Mouse (Mus musculus) embryonic facial prominence, embryonic 14.5 days (tissue): ENCODE measurements around the gene Psmc6. TPM values are rescaled to one million over a fixed set of nuclear protein-coding genes. Genes with fewer than 3 reads are reported as not detected.

Source experiments
- ATAC-seq: fragments of 200-750 bp; cut with Nextera tagmentation; 2 replicates; pipeline ENCODE4 v1.8.0; 2017; ENCODE audit warnings: low read depth, moderate number of reproducible peaks, moderate TSS enrichment
- DNase-seq: peaks from one replicate; pipeline ENCODE4 v3.0.0-alpha.2; 2015; ENCODE audit warnings: low spot score
- H3K27ac ChIP-seq: fragments of 300-500 bp; sonication (generic); replicated peaks from 2 replicates; pipeline ENCODE4 v1.5.1; 2014; ENCODE audit warnings: low read depth, mild to moderate bottlenecking, low read length, moderate library complexity
- H3K27me3 ChIP-seq: fragments of 300-500 bp; sonication (generic); replicated peaks from 2 replicates; pipeline ENCODE4 v1.6.1; 2014; ENCODE audit warnings: low read length; ENCODE audit not compliant: control insufficient read depth, insufficient read depth
- H3K36me3 ChIP-seq: fragments of 300-500 bp; sonication (generic); 2 replicates; pipeline ENCODE4 v1.6.1; 2014; ENCODE audit warnings: low read length, mixed read lengths; ENCODE audit not compliant: control insufficient read depth, insufficient read depth
- H3K4me1 ChIP-seq: fragments of 300-500 bp; sonication (generic); 2 replicates; pipeline ENCODE4 v1.6.1; 2014; ENCODE audit warnings: antibody characterized with exemption, low read length; ENCODE audit not compliant: control insufficient read depth, insufficient read depth
- H3K4me2 ChIP-seq: fragments of 300-500 bp; sonication (generic); 2 replicates; pipeline ENCODE4 v1.6.1; 2014; ENCODE audit warnings: low read depth, mild to moderate bottlenecking, low read length, moderate library complexity, mixed read lengths
- H3K4me3 ChIP-seq: fragments of 300-500 bp; sonication (generic); 2 replicates; pipeline ENCODE4 v1.5.1; 2014; ENCODE audit warnings: low read depth, mild to moderate bottlenecking, low read length
- H3K9ac ChIP-seq: fragments of 300-500 bp; sonication (generic); 2 replicates; pipeline ENCODE4 v1.6.1; 2014; ENCODE audit warnings: low read depth, mild to moderate bottlenecking, low read length, moderate library complexity, mixed read lengths
- H3K9me3 ChIP-seq: fragments of 300-500 bp; sonication (generic); 2 replicates; pipeline ENCODE4 v1.6.1; 2016; ENCODE audit warnings: low read length; ENCODE audit not compliant: control insufficient read depth
- WGBS: fragments of 180-500 bp; shearing (Covaris S2); extraction: QIAGEN DNeasy Blood & Tissue Kit; methylation state at CpG from one replicate; pipeline ENCODE4 v1.1.7; 2014; 5-methylcytosine and 5-hydroxymethylcytosine counted together
- polyA plus RNA-seq: library from polyadenylated mRNA; unstranded; fragments of >200 nt; fragmentation: Nextera tagmentation; extraction: Ambion mirVana; gene quantifications from 2 replicates; pipeline ENCODE4 v1.2.1, GENCODE M21; 2014

The Psmc6 gene
- 153 and 162 TPM in 2 replicates for polyA plus RNA-seq

DNA sequence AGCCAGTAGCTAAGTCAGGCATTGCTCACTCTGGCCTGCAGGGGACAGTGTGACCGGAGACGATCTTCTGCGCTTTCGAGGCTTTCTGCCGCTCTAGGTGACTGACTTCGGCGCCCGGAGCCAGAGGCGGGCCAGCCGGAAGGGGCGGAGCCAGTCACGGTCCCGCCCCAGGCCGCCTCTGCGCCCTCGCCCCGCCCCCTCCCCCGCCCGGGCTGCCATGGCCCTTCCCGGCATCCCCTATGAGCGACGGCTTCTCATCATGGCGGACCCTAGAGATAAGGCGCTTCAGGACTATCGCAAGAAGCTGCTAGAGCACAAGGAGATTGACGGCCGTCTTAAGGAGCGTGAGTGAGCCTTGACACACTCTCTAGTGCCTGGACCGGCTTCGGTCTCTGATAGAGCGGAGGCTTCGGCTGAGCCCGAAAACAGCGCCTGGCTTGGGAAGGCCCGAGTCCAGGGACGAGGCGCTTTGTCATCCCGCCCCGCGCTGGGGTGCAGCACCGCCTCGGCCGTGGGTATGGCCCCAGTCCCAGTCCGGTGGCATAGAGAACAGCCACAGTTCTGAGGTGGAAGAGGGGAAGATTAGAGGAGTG, at the start of gene Psmc6:
TSS of gene Psmc6 (plus strand) at position 200 of the 593 bp plus-strand sequence.
- peaks cover 27% of the 10 kb centered on the region for H3K36me3 ChIP-seq
- WGBS = under 1% methylated on average over 42 of the region's 44 CpGs
- no peaks in the 10 kb centered on the region; the same call in none of the 2 replicates for H3K4me1 ChIP-seq
- peak within 1 kb of the TSS; percentile 55 for H3K4me3 ChIP-seq
- peak within 1 kb of the TSS; percentile 71 for H3K27ac ChIP-seq
- no peaks in the 10 kb centered on the region for H3K27me3 ChIP-seq
- ATAC-seq (peak; percentile 97), DNase-seq (peak; percentile 97)
- peak within 1 kb of the TSS; percentile 80 for H3K9ac ChIP-seq
- H3K9me3 ChIP-seq = no peaks in the 10 kb centered on the region
- peak within 1 kb of the TSS; percentile 76 for H3K4me2 ChIP-seq

DNA sequence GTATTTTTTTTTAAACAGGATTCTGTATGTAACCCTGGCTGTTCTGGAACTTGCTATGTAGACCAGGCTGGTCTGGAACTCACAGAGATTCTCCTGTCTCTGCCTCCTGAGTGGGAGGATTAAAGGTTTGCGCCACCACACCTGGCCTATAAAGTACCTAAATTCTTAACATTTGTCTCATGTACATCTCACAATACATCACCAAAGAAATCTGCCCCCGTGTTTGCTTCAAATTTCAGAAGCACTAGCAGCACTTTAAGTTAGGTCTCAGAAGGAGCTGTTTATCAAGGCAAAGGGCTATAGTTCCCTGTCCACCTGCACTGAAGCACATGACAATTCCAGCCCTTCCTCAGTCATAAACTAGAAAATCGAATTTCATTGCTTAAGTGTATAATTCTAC, 47.5 kb upstream of the Psmc6 start:
- Histone ChIP-seq H3K27ac (no peak overlapping the region), H3K4me3 (no peak overlapping the region), H3K27me3 (no peaks in the 10 kb centered on the region), H3K36me3 (peaks cover 12% of the 10 kb centered on the region; the same call in 1 of the 2 replicates), H3K9me3 (no peaks in the 10 kb centered on the region), H3K4me1 (no peaks in the 10 kb centered on the region), H3K9ac (no peak overlapping the region), H3K4me2 (no peak overlapping the region)
- WGBS = 88% methylated on average over 3 of the region's 3 CpGs
- ATAC-seq = no peak
- DNase-seq = no peak

- Histone ChIP-seq H3K4me3 (no peak overlapping the region), H3K9me3 (no peaks in the 10 kb centered on the region), H3K27ac (no peak overlapping the region), H3K9ac (no peak overlapping the region), H3K27me3 (no peaks in the 10 kb centered on the region), H3K36me3 (peaks cover 49% of the 10 kb centered on the region), H3K4me2 (no peak overlapping the region), H3K4me1 (no peaks in the 10 kb centered on the region)
- 55% methylated on average over 4 of the region's 4 CpGs for WGBS
- DNase-seq (no peak), ATAC-seq (no peak)
Measured at GRCm38 (mm10) chr14:45291608-45292007, 38.0 kb upstream of the Psmc6 start.

- H3K9ac ChIP-seq = no peak overlapping the region
- H3K27me3 ChIP-seq = no peaks in the 10 kb centered on the region
- WGBS = 65% methylated on average over 4 of the region's 4 CpGs
- ATAC-seq = no peak
- H3K36me3 ChIP-seq = peaks cover 38% of the 10 kb centered on the region
- no peaks in the 10 kb centered on the region for H3K9me3 ChIP-seq
- no peak overlapping the region for H3K27ac ChIP-seq
- H3K4me1 ChIP-seq = no peaks in the 10 kb centered on the region
- no peak overlapping the region for H3K4me3 ChIP-seq
- DNase-seq = no peak
- H3K4me2 ChIP-seq = no peak overlapping the region
Measured at GRCm38 (mm10) chr14:45303939-45304338, 25.6 kb upstream of the Psmc6 start.

DNA sequence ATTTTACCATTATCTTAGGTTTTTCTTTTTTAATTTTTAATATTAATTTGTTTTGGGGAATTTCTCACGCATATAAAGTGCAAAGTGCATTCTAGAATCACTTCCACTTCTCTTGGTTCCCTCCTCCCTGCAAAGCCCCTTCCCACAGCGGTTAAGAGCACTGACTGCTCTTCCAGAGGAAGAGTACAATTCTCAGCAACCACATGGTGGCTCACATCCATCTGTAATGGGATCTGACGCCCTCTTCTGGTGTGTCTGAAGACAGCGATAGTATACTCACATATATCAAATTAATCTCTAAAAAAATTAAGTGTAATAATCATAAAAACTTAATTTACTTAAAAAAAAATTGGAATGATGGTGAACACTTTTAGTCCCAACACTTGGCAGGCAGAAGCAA, 25.2 kb upstream of the Psmc6 start:
- 71% methylated on average over 4 of the region's 4 CpGs for WGBS
- no peak overlapping the region for H3K9ac ChIP-seq
- ATAC-seq = no peak

GRCm38 (mm10) chr14:45305852-45306251, 23.7 kb upstream of the Psmc6 start:
- H3K4me3 ChIP-seq = no peak overlapping the region
- ATAC-seq (no peak), DNase-seq (no peak)
- WGBS = 90% methylated on average over 5 of the region's 5 CpGs
- no peak overlapping the region for H3K4me2 ChIP-seq
- H3K36me3 ChIP-seq = peaks cover 20% of the 10 kb centered on the region
- no peak overlapping the region for H3K9ac ChIP-seq
- H3K4me1 ChIP-seq = no peaks in the 10 kb centered on the region
- no peaks in the 10 kb centered on the region for H3K27me3 ChIP-seq
- H3K9me3 ChIP-seq = no peaks in the 10 kb centered on the region
- no peak overlapping the region for H3K27ac ChIP-seq

More for the DNA sequence above, 25.2 kb upstream of the Psmc6 start:
- Histone ChIP-seq H3K27me3 (no peaks in the 10 kb centered on the region), H3K4me2 (no peak overlapping the region), H3K9me3 (no peaks in the 10 kb centered on the region), H3K4me3 (no peak overlapping the region), H3K4me1 (no peaks in the 10 kb centered on the region), H3K27ac (no peak overlapping the region), H3K36me3 (peaks cover 33% of the 10 kb centered on the region)
- DNase-seq = no peak

DNA sequence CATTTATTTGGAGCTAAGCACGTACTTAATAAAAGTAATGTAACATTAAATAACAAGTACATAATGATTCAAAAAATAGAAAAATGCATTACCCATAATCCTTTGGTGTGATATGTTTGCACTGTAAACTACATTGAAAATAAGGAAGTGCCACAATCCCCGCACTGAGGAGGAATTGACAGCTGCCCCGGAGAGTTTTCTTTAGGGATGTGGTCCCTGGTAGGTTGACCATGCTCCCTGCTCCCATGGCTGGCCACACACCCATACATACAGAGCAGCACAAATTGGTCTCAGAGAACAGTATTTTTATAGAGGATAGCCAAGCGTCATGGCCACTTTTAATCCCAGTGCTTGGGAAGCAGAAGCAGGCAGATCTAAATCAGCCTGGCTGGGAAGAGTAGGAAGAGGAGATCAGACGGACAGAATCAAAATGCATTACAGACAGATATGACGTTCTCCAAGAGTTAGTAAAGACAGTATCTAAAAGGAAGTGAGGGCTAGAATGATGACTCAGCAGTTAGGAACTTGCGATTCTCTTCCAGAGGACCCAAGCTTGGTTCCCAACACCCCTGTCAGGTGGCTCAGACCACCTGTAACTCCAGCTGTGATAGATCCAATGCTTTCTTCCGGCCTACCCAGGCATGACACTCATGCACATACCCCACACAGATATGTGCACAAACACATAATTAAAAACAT, 21.8 kb upstream of the Psmc6 start:
- H3K27ac ChIP-seq = no peak overlapping the region
- H3K4me2 ChIP-seq = no peak overlapping the region
- H3K36me3 ChIP-seq = peaks cover 9% of the 10 kb centered on the region; the same call in 1 of the 2 replicates
- no peaks in the 10 kb centered on the region for H3K9me3 ChIP-seq
- no peak for DNase-seq
- H3K4me3 ChIP-seq = no peak overlapping the region
- no peak for ATAC-seq
- WGBS = 92% methylated on average over 8 of the region's 8 CpGs
- H3K27me3 ChIP-seq = no peaks in the 10 kb centered on the region
- no peaks in the 10 kb centered on the region for H3K4me1 ChIP-seq
- no peak overlapping the region for H3K9ac ChIP-seq

DNA sequence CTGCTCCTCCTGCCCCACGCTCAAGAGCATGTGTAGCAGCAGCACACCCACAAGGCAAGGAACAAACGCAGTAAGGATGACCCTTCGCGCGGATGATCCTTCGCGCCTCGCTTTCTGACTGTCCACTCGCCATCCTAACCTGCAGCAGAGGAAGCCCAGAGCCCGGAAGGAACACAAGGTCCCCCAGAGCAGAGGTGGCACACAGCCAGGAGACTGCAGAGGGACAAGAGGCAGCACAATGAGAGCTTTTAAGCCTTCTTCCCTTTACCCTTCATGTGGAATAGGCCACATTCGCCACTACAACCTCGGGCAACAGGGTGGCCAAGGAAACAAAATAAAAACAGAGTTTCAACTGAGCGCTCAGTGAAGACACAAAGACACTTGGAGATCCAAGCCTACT, 19.9 kb upstream of the Psmc6 start:
- Histone ChIP-seq H3K9ac (no peak overlapping the region), H3K36me3 (peaks cover 3% of the 10 kb centered on the region; the same call in 1 of the 2 replicates)

More for the DNA sequence above, 19.9 kb upstream of the Psmc6 start:
- H3K27ac ChIP-seq = no peak overlapping the region
- 87% methylated on average over 13 of the region's 13 CpGs for WGBS
- H3K9me3 ChIP-seq = no peaks in the 10 kb centered on the region
- ATAC-seq = no peak
- no peaks in the 10 kb centered on the region for H3K27me3 ChIP-seq
- H3K4me1 ChIP-seq = no peaks in the 10 kb centered on the region
- H3K4me3 ChIP-seq = no peak overlapping the region
- no peak for DNase-seq
- no peak overlapping the region for H3K4me2 ChIP-seq
